Mouse (Mus musculus) thymus, adult 2 months (tissue): ENCODE data around the gene Cd209f. TPM values are rescaled to one million over a fixed set of nuclear protein-coding genes. Genes with fewer than 3 reads are reported as not detected.

Source experiments
- polyA plus RNA-seq: library from polyadenylated mRNA; depleted of rRNA; stranded (reverse); fragments of >200 nt; gene quantifications from 2 replicates; pipeline ENCODE4 v1.2.3, GENCODE M21; 2012; rRNA removed

The Cd209f gene
- polyA plus RNA-seq, 1 experiment: 8.4 TPM

Other genes with a start within 250 kb of the Cd209f start
- gene Cd209d, start 227.3 kb downstream of the Cd209f start, polyA plus RNA-seq: 3.1 and 4.3 TPM in 2 replicates
- gene Cd209b, start 179.0 kb downstream of the Cd209f start, polyA plus RNA-seq: 0.20 and 3.4 TPM in 2 replicates
- gene Cd209c, start 151.1 kb downstream of the Cd209f start, polyA plus RNA-seq: 0.36 and 0.52 TPM in 2 replicates
- gene Cd209g, start 28.3 kb upstream of the Cd209f start, polyA plus RNA-seq: 5.7 and 8.9 TPM in 2 replicates
- 48.3 and 64.2 TPM in 2 replicates for gene Evi5l, start 60.7 kb upstream of the Cd209f start, polyA plus RNA-seq
- gene Prr36, start 111.6 kb upstream of the Cd209f start, polyA plus RNA-seq: 0.47 and 0.64 TPM in 2 replicates
- 0.59 and 0.66 TPM in 2 replicates for gene Lrrc8e, start 121.0 kb upstream of the Cd209f start, polyA plus RNA-seq
- gene Map2k7, start 132.9 kb upstream of the Cd209f start, polyA plus RNA-seq: 73.2 and 79.9 TPM in 2 replicates
- 2.6 and 4.6 TPM in 2 replicates for gene Gm49320, start 133.0 kb upstream of the Cd209f start, polyA plus RNA-seq
- 56.4 and 69.7 TPM in 2 replicates for gene Tgfbr3l, start 142.4 kb upstream of the Cd209f start, polyA plus RNA-seq
- 40.8 and 45.1 TPM in 2 replicates for gene Snapc2, start 147.2 kb upstream of the Cd209f start, polyA plus RNA-seq
- 22.5 and 27.0 TPM in 2 replicates for gene Ctxn1, start 153.4 kb upstream of the Cd209f start, polyA plus RNA-seq
- 84.4 and 88.0 TPM in 2 replicates for gene Timm44, start 170.1 kb upstream of the Cd209f start, polyA plus RNA-seq
- gene Ccl25, start 219.4 kb upstream of the Cd209f start, polyA plus RNA-seq: 178 and 233 TPM in 2 replicates
- 43.2 and 70.4 TPM in 2 replicates for gene Elavl1, start 219.6 kb upstream of the Cd209f start, polyA plus RNA-seq